Mouse (Mus musculus): Measurements from ENCODE around the gene Armc9. TPM values are rescaled to one million over a fixed set of nuclear protein-coding genes. Genes with fewer than 3 reads are reported as not detected.

The Armc9 gene
- polyA plus RNA-seq, 1 experiment from 2014 or later, result 32.3 TPM

DNA sequence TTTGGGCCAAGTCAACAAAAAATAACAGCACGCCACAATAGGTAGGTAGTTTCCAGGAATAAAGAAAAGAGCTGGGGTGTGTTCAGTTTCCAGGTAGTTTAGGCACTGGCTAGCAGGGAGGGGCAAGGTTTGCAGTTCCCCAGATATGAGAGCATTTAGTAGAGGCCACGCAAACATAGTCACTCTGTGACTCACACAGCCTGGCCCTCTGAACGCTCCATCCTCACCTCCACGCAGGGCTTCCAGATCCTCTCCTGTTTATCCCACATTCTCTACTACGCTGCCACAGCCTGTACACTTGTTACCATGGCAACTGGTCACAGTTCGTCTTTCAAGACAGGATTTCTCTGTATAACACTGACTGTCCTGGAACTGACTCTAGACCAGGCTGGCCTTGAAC is 70.6 kb downstream of the Armc9 start:
- H3K4me1 ChIP-seq (ENCODE audit: control insufficient read depth, insufficient read depth, low read length), result no peaks in the 10 kb centered on the region
- ATAC-seq (ENCODE audit: low FRiP score) (0 out of 2 replicates have a peak, but pooled peaks have one; percentile 40), DNase-seq (ENCODE audit: low spot score, missing footprints) (peak; percentile 76)
- H3K27me3 ChIP-seq (ENCODE audit: control insufficient read depth, insufficient read depth, low read length), result no peaks in the 10 kb centered on the region
- 60% methylated on average over 6 of the region's 6 CpGs for WGBS
- no peaks in the 10 kb centered on the region for H3K9me3 ChIP-seq (ENCODE audit: control insufficient read depth, low read length)
- H3K36me3 ChIP-seq (ENCODE audit: control insufficient read depth, insufficient read depth, low read length), result no peaks in the 10 kb centered on the region
- no peak overlapping the region for H3K4me3 ChIP-seq (ENCODE audit: low read depth, low read length)
- H3K27ac ChIP-seq (ENCODE audit: low read depth, low read length), result no peak overlapping the region
- no peak overlapping the region for H3K9ac ChIP-seq (ENCODE audit: low read length)
- H3K4me2 ChIP-seq, result no peak overlapping the region

DNA sequence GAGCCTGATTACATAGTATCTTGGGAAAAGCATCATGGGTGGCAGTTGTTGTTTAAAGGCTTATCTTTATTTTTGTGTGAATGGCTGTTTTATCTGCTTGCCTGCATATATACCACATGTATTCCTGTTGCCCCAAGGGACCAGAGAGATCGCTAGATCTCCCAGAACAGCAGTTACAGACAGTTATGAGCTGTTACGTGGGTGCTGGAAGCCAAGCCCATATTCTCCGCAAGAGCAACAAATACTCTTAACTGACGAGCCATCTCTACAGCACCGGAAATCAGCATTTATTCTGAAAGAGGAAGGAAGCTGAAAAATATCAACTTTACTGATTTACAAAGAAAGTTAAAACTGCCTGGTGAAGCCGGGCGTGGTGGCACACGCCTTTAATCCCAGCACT is 74.1 kb downstream of the Armc9 start:
- Histone ChIP-seq H3K9ac (ENCODE audit: low read length) (no peak overlapping the region), H3K4me1 (ENCODE audit: control insufficient read depth, insufficient read depth, low read length) (no peaks in the 10 kb centered on the region), H3K27ac (ENCODE audit: low read depth, low read length) (no peak overlapping the region), H3K9me3 (ENCODE audit: control insufficient read depth, low read length) (no peaks in the 10 kb centered on the region), H3K36me3 (ENCODE audit: control insufficient read depth, insufficient read depth, low read length) (no peaks in the 10 kb centered on the region), H3K4me2 (no peak overlapping the region), H3K27me3 (ENCODE audit: control insufficient read depth, insufficient read depth, low read length) (no peaks in the 10 kb centered on the region), H3K4me3 (ENCODE audit: low read depth, low read length) (no peak overlapping the region)
- WGBS, result 93% methylated on average over 8 of the region's 8 CpGs
- DNase-seq (ENCODE audit: low spot score, missing footprints), result no peak
- no peak for ATAC-seq (ENCODE audit: low FRiP score)

DNA sequence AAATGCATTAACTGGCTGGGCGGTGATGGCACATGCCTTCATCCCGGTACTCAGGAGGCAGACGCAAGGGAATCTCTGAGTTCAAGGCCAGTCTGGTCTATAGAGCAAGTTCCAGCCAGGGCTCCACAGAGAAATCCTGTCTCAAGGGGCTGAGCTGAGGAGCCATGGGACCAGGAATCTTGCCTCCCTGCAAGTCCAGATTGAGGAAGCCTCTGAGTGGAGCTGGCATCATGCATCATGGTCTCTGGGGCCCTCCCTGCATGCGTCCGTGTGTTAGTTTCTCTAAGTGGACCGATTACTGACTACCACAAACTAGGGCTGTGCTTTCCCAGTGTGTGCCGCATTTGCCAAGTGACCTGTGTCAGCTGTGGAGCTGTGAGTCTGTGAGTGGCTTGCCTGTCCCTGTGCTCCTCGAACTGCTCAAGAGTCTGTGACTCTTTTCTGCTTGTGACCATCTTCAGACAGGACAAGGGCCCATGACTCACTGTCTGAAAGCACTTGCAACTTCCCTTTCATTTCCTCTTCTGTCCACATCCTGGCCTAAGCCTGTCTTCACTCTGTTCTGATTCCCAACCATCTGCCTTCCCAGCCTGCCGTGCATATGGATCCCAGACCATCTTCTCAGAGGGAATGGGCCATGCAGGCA is 74.7 kb downstream of the Armc9 start:
- WGBS, result 92% methylated on average over 9 of the region's 9 CpGs
- Histone ChIP-seq H3K27ac (ENCODE audit: low read depth, low read length) (no peak overlapping the region), H3K9ac (ENCODE audit: low read length) (no peak overlapping the region), H3K4me3 (ENCODE audit: low read depth, low read length) (no peak overlapping the region), H3K4me2 (no peak overlapping the region), H3K4me1 (ENCODE audit: control insufficient read depth, insufficient read depth, low read length) (no peaks in the 10 kb centered on the region), H3K27me3 (ENCODE audit: control insufficient read depth, insufficient read depth, low read length) (no peaks in the 10 kb centered on the region), H3K9me3 (ENCODE audit: control insufficient read depth, low read length) (no peaks in the 10 kb centered on the region), H3K36me3 (ENCODE audit: control insufficient read depth, insufficient read depth, low read length) (no peaks in the 10 kb centered on the region)
- DNase-seq (ENCODE audit: low spot score, missing footprints) (no peak), ATAC-seq (ENCODE audit: low FRiP score) (no peak)

DNA sequence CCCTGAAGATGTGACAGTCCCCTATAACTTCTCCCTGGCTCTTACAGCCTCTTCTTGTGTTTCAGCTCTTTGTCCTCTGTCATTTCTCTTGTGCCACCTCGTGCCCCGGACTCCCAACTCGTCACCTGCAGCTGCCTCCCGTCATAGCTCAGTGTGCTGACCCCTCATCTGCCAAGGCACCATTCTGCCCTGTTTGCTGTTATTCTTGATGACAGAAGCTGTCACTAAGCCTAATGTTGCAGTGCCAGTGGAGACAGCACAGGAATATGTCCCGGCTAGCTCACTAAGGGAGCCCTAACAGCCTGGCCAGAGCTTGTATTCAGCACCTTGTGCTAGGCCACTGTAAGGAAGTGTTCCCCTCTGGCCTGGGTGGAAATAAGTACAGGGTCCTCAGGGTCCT is 78.1 kb downstream of the Armc9 start:
- Histone ChIP-seq H3K36me3 (ENCODE audit: control insufficient read depth, insufficient read depth, low read length) (no peaks in the 10 kb centered on the region), H3K9ac (ENCODE audit: low read length) (no peak overlapping the region), H3K9me3 (ENCODE audit: control insufficient read depth, low read length) (no peaks in the 10 kb centered on the region), H3K27me3 (ENCODE audit: control insufficient read depth, insufficient read depth, low read length) (no peaks in the 10 kb centered on the region), H3K4me2 (no peak overlapping the region), H3K27ac (ENCODE audit: low read depth, low read length) (no peak overlapping the region), H3K4me3 (ENCODE audit: low read depth, low read length) (no peak overlapping the region), H3K4me1 (ENCODE audit: control insufficient read depth, insufficient read depth, low read length) (no peaks in the 10 kb centered on the region)
- 88% methylated on average over 5 of the region's 5 CpGs for WGBS
- DNase-seq (ENCODE audit: low spot score, missing footprints), result no peak
- no peak for ATAC-seq (ENCODE audit: low FRiP score)

DNA sequence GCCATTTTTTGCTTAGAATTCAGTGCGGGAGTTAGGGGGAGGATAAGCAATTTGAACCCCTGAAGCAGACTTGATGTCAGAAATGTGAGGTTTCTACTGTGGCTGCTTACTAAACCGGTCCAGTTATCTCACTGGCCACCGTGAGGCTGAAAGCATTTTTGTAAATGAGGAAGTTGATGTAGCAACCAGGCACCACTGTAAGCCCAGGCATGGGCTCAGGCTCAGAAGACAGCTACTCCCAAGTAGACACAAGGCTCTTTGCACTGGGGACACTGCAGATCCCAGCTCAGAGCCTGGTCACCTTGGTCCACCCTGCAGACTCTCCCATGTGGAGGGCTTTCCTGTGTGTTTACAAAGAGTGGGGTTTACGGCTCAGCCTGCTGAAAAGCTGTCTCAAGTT is 79.2 kb downstream of the Armc9 start:
- Histone ChIP-seq H3K4me2 (no peak overlapping the region), H3K4me3 (ENCODE audit: low read depth, low read length) (no peak overlapping the region), H3K9ac (ENCODE audit: low read length) (no peak overlapping the region), H3K27me3 (ENCODE audit: control insufficient read depth, insufficient read depth, low read length) (no peaks in the 10 kb centered on the region), H3K4me1 (ENCODE audit: control insufficient read depth, insufficient read depth, low read length) (no peaks in the 10 kb centered on the region), H3K36me3 (ENCODE audit: control insufficient read depth, insufficient read depth, low read length) (no peaks in the 10 kb centered on the region), H3K9me3 (ENCODE audit: control insufficient read depth, low read length) (no peaks in the 10 kb centered on the region), H3K27ac (ENCODE audit: low read depth, low read length) (no peak overlapping the region)
- no peak for DNase-seq (ENCODE audit: low spot score, missing footprints)
- WGBS, result 79% methylated on average over 4 of the region's 4 CpGs
- ATAC-seq (ENCODE audit: low FRiP score), result no peak

DNA sequence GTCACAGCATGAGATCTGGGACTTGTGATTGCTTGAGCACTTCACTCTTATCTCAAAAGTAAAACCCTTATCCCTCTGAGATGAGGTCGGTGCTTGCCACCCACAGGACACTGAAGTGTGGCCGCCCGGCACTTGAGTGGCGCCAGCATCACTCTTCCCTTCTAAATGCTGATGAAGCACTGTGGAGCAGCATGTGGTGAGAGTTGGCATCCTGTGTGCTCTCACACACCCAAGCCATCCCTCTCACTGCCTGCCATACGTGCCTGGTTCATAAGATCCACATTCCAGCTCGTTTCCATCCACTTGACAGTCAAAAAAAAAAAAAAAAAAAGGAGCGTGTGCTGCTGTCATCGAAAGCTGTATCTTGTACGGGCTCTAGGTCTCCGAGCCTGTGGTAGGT is 80.5 kb downstream of the Armc9 start:
- no peak overlapping the region for H3K4me2 ChIP-seq
- no peak overlapping the region for H3K27ac ChIP-seq (ENCODE audit: low read depth, low read length)
- no peaks in the 10 kb centered on the region for H3K36me3 ChIP-seq (ENCODE audit: control insufficient read depth, insufficient read depth, low read length)
- H3K9ac ChIP-seq (ENCODE audit: low read length), result no peak overlapping the region
- no peaks in the 10 kb centered on the region for H3K4me1 ChIP-seq (ENCODE audit: control insufficient read depth, insufficient read depth, low read length)
- H3K9me3 ChIP-seq (ENCODE audit: control insufficient read depth, low read length), result no peaks in the 10 kb centered on the region
- WGBS, result 93% methylated on average over 10 of the region's 10 CpGs
- ATAC-seq (ENCODE audit: low FRiP score) (no peak), DNase-seq (ENCODE audit: low spot score, missing footprints) (no peak)
- H3K27me3 ChIP-seq (ENCODE audit: control insufficient read depth, insufficient read depth, low read length), result no peaks in the 10 kb centered on the region
- no peak overlapping the region for H3K4me3 ChIP-seq (ENCODE audit: low read depth, low read length)

DNA sequence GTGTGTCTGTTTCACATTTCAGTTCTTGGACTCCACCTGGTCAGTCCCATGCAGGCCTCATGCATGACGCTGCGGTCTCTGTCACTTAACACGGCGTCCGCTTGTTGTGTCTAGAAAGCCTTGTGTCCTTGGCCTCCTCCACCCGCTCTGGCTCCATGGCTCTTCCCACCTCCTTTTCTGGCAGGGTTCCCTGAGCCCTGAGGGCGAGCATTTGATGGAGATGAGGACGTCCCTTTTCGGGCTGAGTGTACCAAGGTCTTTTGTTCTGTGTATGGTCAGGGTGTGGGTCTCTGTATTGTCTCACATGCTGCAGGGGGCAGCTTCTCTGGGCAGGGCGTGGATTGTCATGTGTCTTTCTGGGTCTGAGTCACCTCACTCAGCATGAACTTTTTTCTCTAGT is 81.9 kb downstream of the Armc9 start:
- Histone ChIP-seq H3K4me2 (no peak overlapping the region), H3K27ac (ENCODE audit: low read depth, low read length) (no peak overlapping the region), H3K9ac (ENCODE audit: low read length) (no peak overlapping the region), H3K4me3 (ENCODE audit: low read depth, low read length) (no peak overlapping the region), H3K36me3 (ENCODE audit: control insufficient read depth, insufficient read depth, low read length) (no peaks in the 10 kb centered on the region), H3K27me3 (ENCODE audit: control insufficient read depth, insufficient read depth, low read length) (no peaks in the 10 kb centered on the region), H3K9me3 (ENCODE audit: control insufficient read depth, low read length) (no peaks in the 10 kb centered on the region), H3K4me1 (ENCODE audit: control insufficient read depth, insufficient read depth, low read length) (no peaks in the 10 kb centered on the region)
- ATAC-seq (ENCODE audit: low FRiP score) (no peak), DNase-seq (ENCODE audit: low spot score, missing footprints) (no peak)
- WGBS, result 85% methylated on average over 10 of the region's 10 CpGs

DNA sequence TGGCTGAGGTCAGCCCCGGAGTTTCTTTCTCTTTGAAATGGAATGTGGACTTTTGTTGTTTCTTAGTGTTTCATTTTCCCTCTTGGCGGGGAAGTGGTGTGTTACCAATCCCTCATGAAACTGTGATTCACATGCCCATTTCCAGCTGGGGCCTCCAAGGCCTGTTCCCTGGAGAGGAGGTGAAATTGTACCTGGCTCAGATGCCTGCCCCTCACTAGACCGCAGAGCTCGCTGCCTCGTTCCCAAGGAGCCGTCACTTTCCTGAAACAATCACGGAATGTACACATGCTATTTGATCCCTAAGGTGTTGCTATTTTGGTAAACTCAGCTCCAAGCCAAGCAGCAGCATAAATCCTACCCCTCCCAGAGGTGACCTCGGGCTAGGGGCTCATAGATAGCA is 84.4 kb downstream of the Armc9 start:
- DNase-seq (ENCODE audit: low spot score, missing footprints), result no peak
- no peak overlapping the region for H3K4me3 ChIP-seq (ENCODE audit: low read depth, low read length)
- H3K36me3 ChIP-seq (ENCODE audit: control insufficient read depth, insufficient read depth, low read length), result no peaks in the 10 kb centered on the region
- H3K27me3 ChIP-seq (ENCODE audit: control insufficient read depth, insufficient read depth, low read length), result no peaks in the 10 kb centered on the region
- 85% methylated on average over 8 of the region's 8 CpGs for WGBS
- no peaks in the 10 kb centered on the region for H3K4me1 ChIP-seq (ENCODE audit: control insufficient read depth, insufficient read depth, low read length)
- H3K9me3 ChIP-seq (ENCODE audit: control insufficient read depth, low read length), result no peaks in the 10 kb centered on the region
- H3K9ac ChIP-seq (ENCODE audit: low read length), result no peak overlapping the region
- no peak for ATAC-seq (ENCODE audit: low FRiP score)
- H3K27ac ChIP-seq (ENCODE audit: low read depth, low read length), result no peak overlapping the region
- no peak overlapping the region for H3K4me2 ChIP-seq

DNA sequence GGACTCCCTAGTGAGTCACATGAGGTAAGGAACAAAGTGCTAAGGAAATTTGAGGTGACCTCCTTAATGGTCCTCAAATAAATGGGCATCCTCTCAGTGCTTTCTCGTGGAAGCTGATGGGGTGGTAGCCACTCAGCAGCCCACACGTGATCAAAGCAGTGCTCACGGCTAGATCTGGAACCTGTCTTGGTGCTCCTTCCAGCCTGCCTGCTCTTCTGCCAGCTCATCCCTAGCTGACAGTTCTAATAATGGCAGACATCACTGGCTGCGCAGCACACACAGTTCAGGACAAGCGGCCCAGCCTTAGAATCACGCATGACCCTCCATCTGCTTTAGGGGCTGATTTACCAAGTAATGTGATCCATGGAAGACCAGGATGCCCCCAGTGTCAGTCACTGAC is 85.3 kb downstream of the Armc9 start:
- Histone ChIP-seq H3K9me3 (ENCODE audit: control insufficient read depth, low read length) (no peaks in the 10 kb centered on the region), H3K36me3 (ENCODE audit: control insufficient read depth, insufficient read depth, low read length) (no peaks in the 10 kb centered on the region), H3K4me3 (ENCODE audit: low read depth, low read length) (no peak overlapping the region), H3K9ac (ENCODE audit: low read length) (no peak overlapping the region), H3K4me1 (ENCODE audit: control insufficient read depth, insufficient read depth, low read length) (no peaks in the 10 kb centered on the region), H3K27ac (ENCODE audit: low read depth, low read length) (no peak overlapping the region), H3K4me2 (no peak overlapping the region), H3K27me3 (ENCODE audit: control insufficient read depth, insufficient read depth, low read length) (no peaks in the 10 kb centered on the region)
- DNase-seq (ENCODE audit: low spot score, missing footprints), result no peak
- ATAC-seq (ENCODE audit: low FRiP score), result no peak
- 92% methylated on average over 6 of the region's 6 CpGs for WGBS
